In genomic region chr3:122152431-122152830, GRCm38 (mm10) we compare ENCODE assay signal across 11 mouse cellular contexts.
DNase-seq lines count a peak whose midpoint lies in the region; ATAC-seq and TF ChIP-seq lines count a peak whose summit lies in the region.
"Had no signal": no experiment of that assay in that cellular context is flagged by ENCODE, and none has a peak within 500 bp of the region (broad histone marks: within the 10 kb centered on the region; RNA-seq: fewer than 3 reads in every experiment).

No protein-coding gene starts in this region.

- no peak for TF ChIP-seq CTCF in forebrain, postnatal 0 days (IDR thresholded peaks at IDR 0.05; ENCODE audit: low read depth)
- no peak for TF ChIP-seq CTCF in left cerebral cortex, adult 2 months (IDR thresholded peaks at IDR 0.05)
- no peak for TF ChIP-seq CTCF in lung, postnatal 0 days (IDR thresholded peaks at IDR 0.05)

- H3K4me2 ChIP-seq in forebrain, postnatal 0 days (ENCODE audit: low read depth): no peak overlapping the region
- H3K4me2 ChIP-seq in forebrain, embryonic 15.5 days (replicated peaks): no peak overlapping the region
- H3K4me2 ChIP-seq in lung, postnatal 0 days (replicated peaks; ENCODE audit: low read depth, low read length): no peak overlapping the region
- no peak overlapping the region for H3K4me2 ChIP-seq in neural tube, embryonic 15.5 days
- H3K4me2 ChIP-seq: kidney, embryonic 15.5 days had no signal

- no peaks in the 10 kb centered on the region for H3K4me1 ChIP-seq in forebrain, postnatal 0 days (ENCODE audit: insufficient read depth)
- peaks cover 8% of the 10 kb centered on the region; the same call in 1 of the 2 replicates for H3K4me1 ChIP-seq in forebrain, embryonic 15.5 days
- no peaks in the 10 kb centered on the region; the same call in 1 of the 2 replicates for H3K4me1 ChIP-seq in lung, postnatal 0 days (ENCODE audit: insufficient read depth, low read depth, low read length)
- H3K4me1 ChIP-seq in neural tube, embryonic 15.5 days: no peaks in the 10 kb centered on the region
- H3K4me1 ChIP-seq: kidney, embryonic 15.5 days had no signal

- no peak overlapping the region for H3K27ac ChIP-seq in forebrain, postnatal 0 days (ENCODE audit: low read depth, low read length)
- H3K27ac ChIP-seq in forebrain, embryonic 15.5 days (replicated peaks): no peak overlapping the region
- H3K27ac ChIP-seq in left cerebral cortex, adult 2 months: no peak overlapping the region
- H3K27ac ChIP-seq in lung, postnatal 0 days (ENCODE audit: low read length): peak overlapping the region; percentile 26; the same call in 1 of the 2 replicates
- no peak overlapping the region for H3K27ac ChIP-seq in neural tube, embryonic 15.5 days (replicated peaks)
- H3K27ac ChIP-seq: kidney, embryonic 15.5 days had no signal

- no peaks in the 10 kb centered on the region for H3K36me3 ChIP-seq in forebrain, postnatal 0 days (ENCODE audit: insufficient read depth)
- H3K36me3 ChIP-seq in forebrain, embryonic 15.5 days: no peaks in the 10 kb centered on the region
- no peaks in the 10 kb centered on the region for H3K36me3 ChIP-seq in lung, postnatal 0 days (ENCODE audit: insufficient read depth, low read length)
- H3K36me3 ChIP-seq in neural tube, embryonic 15.5 days: no peaks in the 10 kb centered on the region
- H3K36me3 ChIP-seq: kidney, embryonic 15.5 days had no signal

- no peaks in the 10 kb centered on the region for H3K27me3 ChIP-seq in forebrain, postnatal 0 days (ENCODE audit: insufficient read depth, low read length)
- H3K27me3 ChIP-seq in forebrain, embryonic 15.5 days: no peaks in the 10 kb centered on the region
- H3K27me3 ChIP-seq in lung, postnatal 0 days (replicated peaks; ENCODE audit: insufficient read depth, low read length): no peaks in the 10 kb centered on the region
- no peaks in the 10 kb centered on the region for H3K27me3 ChIP-seq in neural tube, embryonic 15.5 days (replicated peaks)
- H3K27me3 ChIP-seq: kidney, embryonic 15.5 days had no signal

- H3K4me3 ChIP-seq in forebrain, postnatal 0 days (ENCODE audit: low read depth, low read length): no peak overlapping the region
- no peak overlapping the region for H3K4me3 ChIP-seq in forebrain, embryonic 15.5 days
- no peak overlapping the region for H3K4me3 ChIP-seq in left cerebral cortex, adult 2 months
- H3K4me3 ChIP-seq in lung, postnatal 0 days (ENCODE audit: low read depth, low read length): no peak overlapping the region
- H3K4me3 ChIP-seq in neural tube, embryonic 15.5 days (replicated peaks): no peak overlapping the region
- H3K4me3 ChIP-seq: kidney, embryonic 15.5 days; myocyte had no signal

- H3K9me3 ChIP-seq in forebrain, postnatal 0 days (ENCODE audit: low read length): no peaks in the 10 kb centered on the region
- H3K9me3 ChIP-seq in forebrain, embryonic 15.5 days: no peaks in the 10 kb centered on the region
- no peaks in the 10 kb centered on the region for H3K9me3 ChIP-seq in lung, postnatal 0 days (ENCODE audit: low read length)
- H3K9me3 ChIP-seq in neural tube, embryonic 15.5 days (replicated peaks): no peaks in the 10 kb centered on the region
- H3K9me3 ChIP-seq: kidney, embryonic 15.5 days had no signal

- no peak overlapping the region for H3K9ac ChIP-seq in forebrain, postnatal 0 days
- no peak overlapping the region for H3K9ac ChIP-seq in forebrain, embryonic 15.5 days (replicated peaks)
- H3K9ac ChIP-seq in lung, postnatal 0 days (replicated peaks; ENCODE audit: low read depth): no peak overlapping the region
- H3K9ac ChIP-seq in neural tube, embryonic 15.5 days (replicated peaks): no peak overlapping the region
- H3K9ac ChIP-seq: kidney, embryonic 15.5 days; liver, postnatal 0 days had no signal

- DNase-seq in forebrain, postnatal 0 days: peak; percentile 40
- peak; percentile 69 for DNase-seq in left cerebral cortex, postnatal 4 days
- DNase-seq in left cerebral cortex, adult 2 months (ENCODE audit: extremely low spot score in 1 of 2, low spot score in 2 of 2): no peak
- peak; percentile 26 for DNase-seq in brain, adult 2 months (ENCODE audit: low read depth, low spot score)
- peak; percentile 80 for DNase-seq in lung, postnatal 0 days (ENCODE audit: low spot score)
- DNase-seq: liver, postnatal 0 days; thymus, postnatal 36 days had no signal

- ATAC-seq in forebrain, postnatal 0 days: 0 out of 2 replicates have a peak, but pooled peaks have one; percentile 10
- no peak for ATAC-seq in forebrain, embryonic 15.5 days (replicated peaks)
- ATAC-seq in lung, postnatal 0 days: peak; percentile 71
- no peak for ATAC-seq in neural tube, embryonic 15.5 days (ENCODE audit: low FRiP score)
- ATAC-seq: liver, postnatal 0 days had no signal

- WGBS in forebrain, postnatal 0 days: 38% methylated on average over 4 of the region's 4 CpGs
- WGBS in forebrain, embryonic 15.5 days: 41% methylated on average over 4 of the region's 4 CpGs
- WGBS in lung, postnatal 0 days: 28% methylated on average over 4 of the region's 4 CpGs
- WGBS in neural tube, embryonic 15.5 days: 54% methylated on average over 4 of the region's 4 CpGs

- intact Hi-C loops in left cerebral cortex, postnatal 4 days (cut with DNase I): no loop called here
- intact Hi-C loops in left cerebral cortex, adult 2 months (cut with DNase I): no loop called here

- TF ChIP-seq EP300 in lung, postnatal 0 days (IDR thresholded peaks at IDR 0.05): peak; percentile 13; the same call in 1 of the 2 replicates

Comparison
In these comparisons a context has a peak if more than half of its experiments do, and no peak if none do; other contexts are left out.
1. ATAC-seq: peak in forebrain, postnatal 0 days (single experiment) and lung, postnatal 0 days (single experiment); none in forebrain, embryonic 15.5 days (single experiment) and neural tube, embryonic 15.5 days (single experiment).
2. DNase-seq: peak in forebrain, postnatal 0 days (single experiment), left cerebral cortex, postnatal 4 days (single experiment), brain, adult 2 months (single experiment) and lung, postnatal 0 days (single experiment); none in left cerebral cortex, adult 2 months (0 of 2).